Mouse (Mus musculus): Measurements from ENCODE around the gene Dock1. TPM values are rescaled to one million over a fixed set of nuclear protein-coding genes. Genes with fewer than 3 reads are reported as not detected.

Gene Dock1
- polyA plus RNA-seq, 1 experiment from 2014 or later: 48.4 TPM

DNA sequence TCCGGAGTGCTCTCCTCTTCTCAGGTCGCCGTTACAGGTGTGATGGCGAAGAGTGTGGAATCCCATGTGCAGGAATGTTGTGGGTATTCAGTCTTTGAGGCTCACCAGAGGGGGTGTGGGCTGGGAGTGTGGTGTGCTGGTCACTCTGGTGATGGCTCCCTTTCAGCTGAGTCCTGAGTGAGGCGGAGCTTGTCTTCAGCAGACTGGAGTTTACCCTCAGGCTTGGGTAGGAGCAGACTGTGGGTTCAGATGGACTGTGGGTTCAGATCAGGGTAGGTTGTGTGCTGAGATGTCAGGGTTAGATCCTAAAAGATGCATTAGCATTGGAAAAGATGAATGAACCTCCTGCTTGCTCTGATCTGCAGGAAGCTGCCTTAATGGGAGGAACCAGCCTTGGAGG is 29.5 kb downstream of the Dock1 start:
- no peaks in the 10 kb centered on the region for H3K9me3 ChIP-seq (ENCODE audit: control insufficient read depth, low read depth, low read length)
- no peak overlapping the region for H3K4me3 ChIP-seq (ENCODE audit: low read depth, low read length)
- no peak overlapping the region for H3K4me2 ChIP-seq (replicated peaks; ENCODE audit: low read depth, low read length)
- no peak for ATAC-seq (ENCODE audit: insufficient number of reproducible peaks, insufficient read depth, low FRiP score, low read depth)
- no peak overlapping the region for H3K9ac ChIP-seq (replicated peaks; ENCODE audit: low read depth, low read length)
- H3K27ac ChIP-seq (ENCODE audit: low read length): no peak overlapping the region
- 78% methylated on average over 5 of the region's 5 CpGs for WGBS
- peaks cover 3% of the 10 kb centered on the region; the same call in 1 of the 2 replicates for H3K4me1 ChIP-seq (ENCODE audit: control insufficient read depth, insufficient read depth, low read length)
- H3K36me3 ChIP-seq (ENCODE audit: control insufficient read depth, insufficient read depth, low read length): no peaks in the 10 kb centered on the region
- no peaks in the 10 kb centered on the region for H3K27me3 ChIP-seq (ENCODE audit: control insufficient read depth, insufficient read depth, low read length)

DNA sequence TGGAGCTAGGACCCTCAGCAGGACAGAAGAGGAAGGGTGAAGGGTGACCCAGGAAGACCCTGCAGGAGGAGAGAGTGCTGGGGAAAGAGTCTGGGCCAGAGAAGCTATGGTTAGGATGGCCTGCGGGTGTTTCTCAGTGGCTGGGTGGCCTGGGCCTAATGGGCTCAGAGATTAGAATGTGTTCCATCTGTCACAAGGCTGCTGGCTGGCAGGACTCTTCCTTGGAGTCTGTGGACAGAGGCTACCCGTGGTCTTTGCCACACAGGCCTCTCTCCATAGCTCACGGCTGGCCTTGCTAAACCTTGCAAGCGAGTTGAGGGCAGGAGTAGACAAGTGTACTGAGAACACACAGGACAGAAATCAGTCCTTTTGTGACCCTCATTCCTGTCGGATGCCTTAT is 32.0 kb downstream of the Dock1 start:
- no peaks in the 10 kb centered on the region for H3K27me3 ChIP-seq (ENCODE audit: control insufficient read depth, insufficient read depth, low read length)
- H3K4me2 ChIP-seq (replicated peaks; ENCODE audit: low read depth, low read length): no peak overlapping the region
- H3K4me3 ChIP-seq (ENCODE audit: low read depth, low read length): no peak overlapping the region
- no peak overlapping the region for H3K27ac ChIP-seq (ENCODE audit: low read length)
- H3K36me3 ChIP-seq (ENCODE audit: control insufficient read depth, insufficient read depth, low read length): no peaks in the 10 kb centered on the region
- no peaks in the 10 kb centered on the region for H3K4me1 ChIP-seq (ENCODE audit: control insufficient read depth, insufficient read depth, low read length)
- WGBS: 65% methylated on average over 5 of the region's 5 CpGs
- no peak for ATAC-seq (ENCODE audit: insufficient number of reproducible peaks, insufficient read depth, low FRiP score, low read depth)
- H3K9me3 ChIP-seq (ENCODE audit: control insufficient read depth, low read depth, low read length): no peaks in the 10 kb centered on the region
- H3K9ac ChIP-seq (replicated peaks; ENCODE audit: low read depth, low read length): no peak overlapping the region

DNA sequence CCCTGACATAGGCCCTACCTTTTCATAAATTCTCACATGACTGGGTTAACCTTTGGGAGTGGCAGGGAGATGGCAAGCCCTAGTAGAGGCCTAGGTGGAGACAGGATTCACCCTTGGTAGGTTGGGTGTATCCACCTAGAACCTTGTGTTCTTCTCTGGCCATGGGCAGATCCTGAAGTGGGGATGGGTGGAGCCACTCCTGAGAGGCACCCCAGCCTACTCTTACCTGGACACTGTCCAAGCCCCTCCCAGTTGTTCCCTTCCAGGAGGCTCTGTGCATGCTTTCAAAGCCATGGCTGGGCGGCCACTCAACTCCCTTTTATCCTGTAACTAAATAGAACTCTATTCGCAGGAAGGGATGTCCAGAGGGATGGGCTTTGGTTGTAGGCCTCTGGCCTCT is 33.2 kb downstream of the Dock1 start:
- Histone ChIP-seq H3K4me1 (ENCODE audit: control insufficient read depth, insufficient read depth, low read length) (no peaks in the 10 kb centered on the region), H3K9ac (replicated peaks; ENCODE audit: low read depth, low read length) (no peak overlapping the region), H3K27me3 (ENCODE audit: control insufficient read depth, insufficient read depth, low read length) (no peaks in the 10 kb centered on the region), H3K27ac (ENCODE audit: low read length) (no peak overlapping the region), H3K9me3 (ENCODE audit: control insufficient read depth, low read depth, low read length) (no peaks in the 10 kb centered on the region), H3K4me3 (ENCODE audit: low read depth, low read length) (no peak overlapping the region), H3K4me2 (replicated peaks; ENCODE audit: low read depth, low read length) (no peak overlapping the region), H3K36me3 (ENCODE audit: control insufficient read depth, insufficient read depth, low read length) (no peaks in the 10 kb centered on the region)
- ATAC-seq (ENCODE audit: insufficient number of reproducible peaks, insufficient read depth, low FRiP score, low read depth): no peak
- 73% methylated on average over 2 of the region's 2 CpGs for WGBS

DNA sequence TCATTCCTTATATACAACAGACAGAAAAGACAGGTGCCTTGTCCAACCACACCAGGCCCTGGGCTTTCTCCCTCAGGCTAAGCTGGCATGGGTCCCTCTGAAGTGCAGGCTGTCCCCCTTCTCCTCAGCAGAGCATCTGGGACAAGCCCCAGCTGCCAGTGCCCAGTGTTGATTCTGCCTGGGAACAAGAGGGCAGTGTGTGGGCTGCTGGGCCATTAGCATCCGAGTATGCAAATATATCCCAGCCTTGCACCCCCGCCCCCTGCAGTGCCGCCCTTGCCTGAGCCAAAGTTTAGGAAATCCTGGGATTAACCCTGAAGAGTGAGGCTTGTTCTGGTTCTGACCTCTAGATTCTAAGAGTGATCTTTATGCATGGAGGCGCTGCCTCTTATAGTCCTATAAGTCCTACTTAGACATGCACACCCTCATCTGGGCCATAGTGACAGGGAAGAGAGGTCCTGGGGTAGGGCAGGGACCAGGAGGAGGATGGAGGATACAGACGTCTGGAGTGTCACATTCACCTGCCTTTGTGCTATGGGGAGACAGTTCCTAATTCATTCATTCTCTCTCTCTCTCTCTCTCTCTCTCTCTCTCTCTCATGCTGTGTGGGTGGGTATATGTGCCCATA is 38.9 kb downstream of the Dock1 start:
- Histone ChIP-seq H3K9me3 (ENCODE audit: control insufficient read depth, low read depth, low read length) (no peaks in the 10 kb centered on the region), H3K4me1 (ENCODE audit: control insufficient read depth, insufficient read depth, low read length) (0 out of 2 replicates have a peak, but pooled peaks cover 3% of the 10 kb centered on the region), H3K4me2 (replicated peaks; ENCODE audit: low read depth, low read length) (no peak overlapping the region), H3K9ac (replicated peaks; ENCODE audit: low read depth, low read length) (no peak overlapping the region), H3K27ac (ENCODE audit: low read length) (no peak overlapping the region), H3K27me3 (ENCODE audit: control insufficient read depth, insufficient read depth, low read length) (no peaks in the 10 kb centered on the region), H3K36me3 (ENCODE audit: control insufficient read depth, insufficient read depth, low read length) (no peaks in the 10 kb centered on the region), H3K4me3 (ENCODE audit: low read depth, low read length) (no peak overlapping the region)
- 36% methylated on average over 5 of the region's 5 CpGs for WGBS
- 0 out of 2 replicates have a peak, but pooled peaks have one; percentile 65 for ATAC-seq (ENCODE audit: insufficient number of reproducible peaks, insufficient read depth, low FRiP score, low read depth)

DNA sequence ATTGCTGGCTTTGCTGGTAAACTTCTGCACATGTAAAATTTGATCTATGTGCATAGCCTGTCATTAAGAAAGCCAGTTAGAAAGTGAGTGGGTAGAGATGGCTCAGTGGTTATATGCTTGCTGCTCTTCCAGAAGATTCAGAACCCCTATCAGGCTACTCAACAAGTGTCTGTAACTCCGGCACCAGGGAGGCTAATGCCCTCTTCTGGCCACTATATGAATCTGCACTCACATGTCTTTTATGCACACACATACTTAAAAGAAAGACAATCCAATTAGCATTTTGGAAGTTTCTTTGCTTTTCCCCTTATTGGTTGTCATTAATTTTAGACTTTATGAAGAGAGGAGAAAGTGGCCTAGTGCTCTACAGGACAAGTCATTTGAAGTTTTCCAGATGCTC is 41.1 kb downstream of the Dock1 start:
- H3K4me3 ChIP-seq (ENCODE audit: low read depth, low read length): no peak overlapping the region
- H3K27me3 ChIP-seq (ENCODE audit: control insufficient read depth, insufficient read depth, low read length): no peaks in the 10 kb centered on the region
- H3K36me3 ChIP-seq (ENCODE audit: control insufficient read depth, insufficient read depth, low read length): no peaks in the 10 kb centered on the region
- no peak overlapping the region for H3K4me2 ChIP-seq (replicated peaks; ENCODE audit: low read depth, low read length)
- H3K4me1 ChIP-seq (ENCODE audit: control insufficient read depth, insufficient read depth, low read length): 0 out of 2 replicates have a peak, but pooled peaks cover 3% of the 10 kb centered on the region
- H3K27ac ChIP-seq (ENCODE audit: low read length): no peak overlapping the region
- H3K9ac ChIP-seq (replicated peaks; ENCODE audit: low read depth, low read length): no peak overlapping the region
- no peak for ATAC-seq (ENCODE audit: insufficient number of reproducible peaks, insufficient read depth, low FRiP score, low read depth)
- 93% methylated on average over 1 of the region's 1 CpGs for WGBS
- no peaks in the 10 kb centered on the region for H3K9me3 ChIP-seq (ENCODE audit: control insufficient read depth, low read depth, low read length)

DNA sequence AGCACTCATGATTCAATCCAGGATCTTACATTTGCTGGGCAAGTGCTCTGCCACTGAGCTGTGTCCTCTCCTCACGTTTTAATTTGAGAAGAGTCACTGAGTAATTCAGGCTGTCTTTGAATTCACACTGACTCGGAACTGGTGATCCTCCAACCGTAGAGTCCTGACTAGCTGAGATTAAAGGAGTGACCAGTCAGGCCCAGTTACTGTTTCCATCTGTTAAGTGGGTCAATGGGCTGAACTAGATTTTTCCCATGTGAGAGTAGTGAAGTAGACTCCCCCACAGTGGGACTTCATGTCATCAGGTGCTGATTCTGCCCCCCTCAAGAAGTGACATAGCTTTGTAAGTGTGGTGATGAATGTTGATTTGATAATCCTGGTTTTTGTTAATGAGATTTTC is 49.0 kb downstream of the Dock1 start:
- H3K36me3 ChIP-seq (ENCODE audit: control insufficient read depth, insufficient read depth, low read length): no peaks in the 10 kb centered on the region; the same call in 1 of the 2 replicates
- WGBS: 86% methylated on average over 3 of the region's 3 CpGs
- H3K4me3 ChIP-seq (ENCODE audit: low read depth, low read length): no peak overlapping the region
- no peaks in the 10 kb centered on the region for H3K27me3 ChIP-seq (ENCODE audit: control insufficient read depth, insufficient read depth, low read length)
- H3K4me1 ChIP-seq (ENCODE audit: control insufficient read depth, insufficient read depth, low read length): no peaks in the 10 kb centered on the region; the same call in 1 of the 2 replicates
- H3K9me3 ChIP-seq (ENCODE audit: control insufficient read depth, low read depth, low read length): no peaks in the 10 kb centered on the region
- no peak overlapping the region for H3K9ac ChIP-seq (replicated peaks; ENCODE audit: low read depth, low read length)
- no peak overlapping the region for H3K27ac ChIP-seq (ENCODE audit: low read length)
- no peak for ATAC-seq (ENCODE audit: insufficient number of reproducible peaks, insufficient read depth, low FRiP score, low read depth)
- no peak overlapping the region for H3K4me2 ChIP-seq (replicated peaks; ENCODE audit: low read depth, low read length)

DNA sequence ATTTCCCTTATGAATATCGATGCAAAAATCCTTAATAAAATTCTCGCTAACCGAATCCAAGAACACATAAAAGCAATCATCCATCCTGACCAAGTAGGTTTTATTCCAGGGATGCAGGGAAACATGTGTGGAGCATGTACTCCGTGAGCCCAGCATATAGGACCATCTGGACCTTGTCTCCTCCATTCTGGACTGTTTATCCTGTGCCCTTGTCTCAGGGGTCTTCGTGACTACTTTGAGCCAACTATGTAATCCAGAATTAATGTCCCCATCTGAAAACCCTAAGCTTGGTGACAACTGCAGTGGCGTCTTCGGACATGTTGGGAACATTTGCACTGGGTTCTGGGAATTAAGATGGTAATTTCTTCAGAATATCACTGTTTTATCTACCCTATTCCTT is 51.9 kb downstream of the Dock1 start:
- Histone ChIP-seq H3K9ac (replicated peaks; ENCODE audit: low read depth, low read length) (no peak overlapping the region), H3K27ac (ENCODE audit: low read length) (no peak overlapping the region), H3K36me3 (ENCODE audit: control insufficient read depth, insufficient read depth, low read length) (no peaks in the 10 kb centered on the region; the same call in none of the 2 replicates), H3K4me3 (ENCODE audit: low read depth, low read length) (no peak overlapping the region), H3K4me1 (ENCODE audit: control insufficient read depth, insufficient read depth, low read length) (peaks cover 12% of the 10 kb centered on the region), H3K27me3 (ENCODE audit: control insufficient read depth, insufficient read depth, low read length) (no peaks in the 10 kb centered on the region), H3K4me2 (replicated peaks; ENCODE audit: low read depth, low read length) (no peak overlapping the region), H3K9me3 (ENCODE audit: control insufficient read depth, low read depth, low read length) (no peaks in the 10 kb centered on the region)
- 85% methylated on average over 7 of the region's 7 CpGs for WGBS
- ATAC-seq (ENCODE audit: insufficient number of reproducible peaks, insufficient read depth, low FRiP score, low read depth): no peak

DNA sequence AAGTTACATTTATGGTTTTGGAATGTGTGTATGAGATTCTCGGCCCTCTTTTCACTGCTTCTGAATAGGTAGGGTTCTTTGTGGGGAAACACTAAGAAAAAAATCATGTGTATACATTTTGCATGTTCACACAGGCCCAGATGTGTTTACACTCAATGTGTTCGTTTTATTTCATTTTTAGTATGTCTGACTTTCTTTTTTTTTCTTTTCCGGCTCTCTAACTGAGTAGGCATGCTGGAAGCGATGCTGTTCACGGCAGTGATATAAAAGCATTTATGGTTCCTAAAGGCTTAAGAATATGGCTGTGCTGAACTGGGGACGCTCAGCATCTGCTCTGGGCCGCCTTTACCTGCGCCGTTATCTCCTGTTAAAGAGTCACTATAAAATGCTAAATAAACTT is 52.5 kb downstream of the Dock1 start:
- WGBS: 82% methylated on average over 9 of the region's 9 CpGs
- H3K4me1 ChIP-seq (ENCODE audit: control insufficient read depth, insufficient read depth, low read length): peaks cover 12% of the 10 kb centered on the region
- H3K36me3 ChIP-seq (ENCODE audit: control insufficient read depth, insufficient read depth, low read length): no peaks in the 10 kb centered on the region; the same call in none of the 2 replicates
- no peak overlapping the region for H3K4me2 ChIP-seq (replicated peaks; ENCODE audit: low read depth, low read length)
- H3K27me3 ChIP-seq (ENCODE audit: control insufficient read depth, insufficient read depth, low read length): no peaks in the 10 kb centered on the region
- no peaks in the 10 kb centered on the region for H3K9me3 ChIP-seq (ENCODE audit: control insufficient read depth, low read depth, low read length)
- H3K4me3 ChIP-seq (ENCODE audit: low read depth, low read length): no peak overlapping the region
- no peak for ATAC-seq (ENCODE audit: insufficient number of reproducible peaks, insufficient read depth, low FRiP score, low read depth)
- H3K9ac ChIP-seq (replicated peaks; ENCODE audit: low read depth, low read length): no peak overlapping the region
- H3K27ac ChIP-seq (ENCODE audit: low read length): no peak overlapping the region

DNA sequence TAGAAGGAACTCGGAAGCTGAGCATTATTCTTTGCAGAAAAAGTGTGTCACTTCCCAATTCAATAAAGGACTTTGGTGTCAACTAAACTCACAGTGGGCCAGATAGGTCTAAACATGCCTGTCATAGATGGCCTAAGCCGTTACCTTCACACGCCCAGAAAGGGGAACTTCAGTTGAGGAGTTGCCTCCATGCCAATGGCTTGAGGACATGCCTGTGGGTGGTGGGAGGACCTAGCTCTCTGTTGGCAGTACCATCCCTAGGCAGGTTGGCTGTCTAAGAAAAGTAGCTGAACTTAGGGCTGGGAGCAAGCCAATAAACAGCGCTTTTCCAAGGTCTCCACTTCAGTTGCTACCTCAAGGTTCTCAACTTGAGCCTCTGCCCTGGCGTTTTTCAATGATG is 53.1 kb downstream of the Dock1 start:
- 81% methylated on average over 5 of the region's 5 CpGs for WGBS
- no peaks in the 10 kb centered on the region for H3K27me3 ChIP-seq (ENCODE audit: control insufficient read depth, insufficient read depth, low read length)
- peaks cover 12% of the 10 kb centered on the region for H3K4me1 ChIP-seq (ENCODE audit: control insufficient read depth, insufficient read depth, low read length)
- H3K9ac ChIP-seq (replicated peaks; ENCODE audit: low read depth, low read length): no peak overlapping the region
- H3K4me3 ChIP-seq (ENCODE audit: low read depth, low read length): no peak overlapping the region
- no peaks in the 10 kb centered on the region for H3K9me3 ChIP-seq (ENCODE audit: control insufficient read depth, low read depth, low read length)
- H3K4me2 ChIP-seq (replicated peaks; ENCODE audit: low read depth, low read length): no peak overlapping the region
- no peaks in the 10 kb centered on the region; the same call in none of the 2 replicates for H3K36me3 ChIP-seq (ENCODE audit: control insufficient read depth, insufficient read depth, low read length)
- no peak for ATAC-seq (ENCODE audit: insufficient number of reproducible peaks, insufficient read depth, low FRiP score, low read depth)
- no peak overlapping the region for H3K27ac ChIP-seq (ENCODE audit: low read length)
